Mouse (Mus musculus): ENCODE data around the gene Btbd35f23. TPM values are rescaled to one million over a fixed set of nuclear protein-coding genes. Genes with fewer than 3 reads are reported as not detected.
"Not testable (repeated sequence)": the region's sequence is repeated elsewhere in the genome, so short reads cannot be mapped to it uniquely, and the experiment has no call there.

Gene Btbd35f23
- polyA plus RNA-seq (2014; fragmentation: Nextera tagmentation; extraction: Ambion mirVana), result not detected in 2 replicates

DNA sequence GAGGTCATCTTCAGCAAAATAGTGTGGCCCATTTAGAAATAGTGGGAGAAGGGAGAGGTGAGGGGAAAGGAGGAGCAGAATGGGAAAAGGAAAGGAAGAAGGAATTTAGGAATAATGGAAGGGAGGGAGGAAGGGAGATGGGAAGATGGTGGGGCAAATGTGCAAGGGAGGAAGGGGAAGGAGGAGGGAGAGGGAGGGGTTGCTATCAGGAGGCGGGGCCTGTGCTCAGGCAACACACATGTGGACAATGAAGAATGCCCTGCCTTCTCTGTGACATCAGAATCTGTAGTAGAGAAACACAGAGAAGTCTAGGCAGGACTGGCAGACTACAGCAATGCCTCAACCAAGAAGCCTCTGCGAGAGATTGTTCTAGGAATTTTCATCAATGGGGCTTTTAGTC, at the start of gene Btbd35f23:
Gene Btbd35f23, plus strand, starts transcription at position 301 of the 400 bp plus-strand sequence.
- not testable (repeated sequence) for H3K9ac ChIP-seq (ENCODE audit: low read length); H3K9me3 ChIP-seq (ENCODE audit: control insufficient read depth, low read length); H3K4me2 ChIP-seq (ENCODE audit: low read length); H3K27ac ChIP-seq (replicated peaks in 1 of 2; ENCODE audit: control insufficient read depth in 1 of 2, insufficient read depth in 1 of 2, low read depth in 2 of 2, low read length in 2 of 2); H3K4me3 ChIP-seq (ENCODE audit: control insufficient read depth in 1 of 2, insufficient read depth in 1 of 2, low read depth in 1 of 2, low read length in 2 of 2); ATAC-seq (ENCODE audit: insufficient number of reproducible peaks, insufficient read depth, low FRiP score, low read depth); H3K27me3 ChIP-seq (ENCODE audit: control insufficient read depth, insufficient read depth, low read length); H3K4me1 ChIP-seq (ENCODE audit: control insufficient read depth in 2 of 2, insufficient read depth in 2 of 2, low read length in 2 of 2); H3K36me3 ChIP-seq (ENCODE audit: control insufficient read depth, insufficient read depth, low read length)
- WGBS, result 77% methylated on average over 1 of the region's 2 CpGs

Other genes with a start within 250 kb of the Btbd35f23 start
- gene Btbd35f24, start 119.0 kb downstream of the Btbd35f23 start, polyA plus RNA-seq (2014; fragmentation: Nextera tagmentation; extraction: Ambion mirVana), result not detected in 2 replicates

All from heart, embryonic 14.5 days (tissue).